Mouse (Mus musculus) ES-E14 (cell line): ENCODE results near the gene Raph1.

ENCODE experiments used
- CHD2 ChIP-seq: IDR thresholded peaks from 2 replicates; pipeline ENCODE4 v1.6.1; 2014; ENCODE audit warnings: mild to moderate bottlenecking, low read depth, low read length, inconsistent platforms
- HCFC1 ChIP-seq: IDR thresholded peaks from 2 replicates; pipeline ENCODE4 v1.6.1; 2012; ENCODE audit warnings: low read length, inconsistent platforms, borderline replicate concordance; ENCODE audit not compliant: insufficient read depth
- ZNF384 ChIP-seq: IDR thresholded peaks from 2 replicates; pipeline ENCODE4 v1.6.1; 2012; ENCODE audit warnings: low read depth, low read length, inconsistent platforms

DNA sequence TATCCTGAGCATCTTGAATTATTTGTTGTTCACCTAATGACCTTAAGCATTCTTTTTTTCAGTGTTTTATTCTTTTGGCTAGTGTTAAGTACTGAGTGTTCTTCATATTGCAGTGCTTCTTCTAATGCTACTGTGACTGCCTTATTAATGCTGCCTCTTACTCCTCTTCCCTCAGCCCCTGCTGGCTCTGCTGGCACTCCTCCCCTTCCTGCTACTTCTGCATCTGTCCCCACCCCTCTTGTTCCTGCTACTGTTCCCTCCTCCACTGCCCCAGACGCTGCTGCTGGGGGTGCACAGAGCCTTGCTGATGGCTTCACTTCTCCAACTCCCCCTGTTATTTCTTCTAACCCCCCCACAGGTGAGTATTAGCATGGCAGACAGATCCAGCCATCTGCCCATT is 117.0 kb downstream of the Raph1 start:
- no peak for TF ChIP-seq CHD2
- TF ChIP-seq ZNF384 = no peak
- TF ChIP-seq HCFC1 = no peak
